Mouse (Mus musculus): ENCODE data around the gene Zfp524.

- TF ChIP-seq CTCF (IDR thresholded peaks at IDR 0.05; ENCODE audit: low read depth, low read length) (no peak), GATA2 (IDR thresholded peaks at IDR 0.05; ENCODE audit: borderline replicate concordance, low read depth, low read length) (no peak), TAL1 (conservative IDR thresholded peaks at IDR 0.05; ENCODE audit: low read depth, low read length) (no peak), GATA1 (IDR thresholded peaks at IDR 0.05; ENCODE audit: borderline replicate concordance, low read length) (no peak), POLR2AphosphoS5 (IDR thresholded peaks at IDR 0.05; ENCODE audit: insufficient replicate concordance, low read depth, low read length) (no peak)
Observed at GRCm38 (mm10) chr7:5020685-5021084, 6.5 kb downstream of the Zfp524 start.
